Mouse (Mus musculus) neural tube, embryonic 11.5 days (tissue): ENCODE results near the gene Ncoa5. TPM values are rescaled to one million over a fixed set of nuclear protein-coding genes. Genes with fewer than 3 reads are reported as not detected.

Experiments
- ATAC-seq: fragments of 200-750 bp; cut with Nextera tagmentation; 2 replicates; pipeline ENCODE4 v1.8.0; 2017; ENCODE audit warnings: moderate number of reproducible peaks, mild to moderate bottlenecking, moderate TSS enrichment, moderate library complexity; ENCODE audit not compliant: insufficient read depth, low FRiP score, low TSS enrichment
- DNase-seq: peaks from one replicate; pipeline ENCODE4 v3.0.0-alpha.2; 2015; ENCODE audit warnings: low spot score
- H3K27ac ChIP-seq: fragments of 300-500 bp; sonication (generic); 2 replicates; pipeline ENCODE4 v1.5.1; 2014; ENCODE audit warnings: low read depth, mild to moderate bottlenecking, low read length
- H3K27me3 ChIP-seq: fragments of 300-500 bp; sonication (generic); 2 replicates; pipeline ENCODE4 v1.6.1; 2014; ENCODE audit warnings: mild to moderate bottlenecking, low read length, mixed read lengths; ENCODE audit not compliant: control insufficient read depth, insufficient read depth
- H3K36me3 ChIP-seq: fragments of 300-500 bp; sonication (generic); 2 replicates; pipeline ENCODE4 v1.6.1; 2014; ENCODE audit warnings: mild to moderate bottlenecking, low read length, moderate library complexity, mixed read lengths; ENCODE audit not compliant: control insufficient read depth, insufficient read depth
- H3K4me1 ChIP-seq: fragments of 300-500 bp; sonication (generic); 2 replicates; pipeline ENCODE4 v1.6.1; 2014; ENCODE audit warnings: low read length, mixed read lengths; ENCODE audit not compliant: control insufficient read depth, insufficient read depth
- H3K4me2 ChIP-seq: fragments of 300-500 bp; sonication (generic); 2 replicates; pipeline ENCODE4 v1.6.1; 2014; ENCODE audit warnings: low read depth, mild to moderate bottlenecking, moderate library complexity
- H3K4me3 ChIP-seq: fragments of 300-500 bp; sonication (generic); 2 replicates; pipeline ENCODE4 v1.5.1; 2014; ENCODE audit warnings: low read depth, low read length
- H3K9ac ChIP-seq: fragments of 300-500 bp; sonication (generic); 2 replicates; pipeline ENCODE4 v1.6.1; 2014; ENCODE audit warnings: mild to moderate bottlenecking, low read length
- H3K9me3 ChIP-seq: fragments of 300-500 bp; sonication (generic); 2 replicates; pipeline ENCODE4 v1.6.1; 2016; ENCODE audit warnings: low read length; ENCODE audit not compliant: control insufficient read depth
- WGBS: fragments of 180-500 bp; shearing (Covaris S2); extraction: QIAGEN DNeasy Blood & Tissue Kit; methylation state at CpG from one replicate; pipeline ENCODE4 v1.1.7; 2014; 5-methylcytosine and 5-hydroxymethylcytosine counted together
- polyA plus RNA-seq: library from polyadenylated mRNA; unstranded; fragments of >200 nt; fragmentation: Nextera tagmentation; extraction: Ambion mirVana; gene quantifications from 2 replicates; pipeline ENCODE4 v1.2.1, GENCODE M21; 2014

Ncoa5 gene
- polyA plus RNA-seq, 1 experiment from 2014 or later, result 89.4 TPM

DNA sequence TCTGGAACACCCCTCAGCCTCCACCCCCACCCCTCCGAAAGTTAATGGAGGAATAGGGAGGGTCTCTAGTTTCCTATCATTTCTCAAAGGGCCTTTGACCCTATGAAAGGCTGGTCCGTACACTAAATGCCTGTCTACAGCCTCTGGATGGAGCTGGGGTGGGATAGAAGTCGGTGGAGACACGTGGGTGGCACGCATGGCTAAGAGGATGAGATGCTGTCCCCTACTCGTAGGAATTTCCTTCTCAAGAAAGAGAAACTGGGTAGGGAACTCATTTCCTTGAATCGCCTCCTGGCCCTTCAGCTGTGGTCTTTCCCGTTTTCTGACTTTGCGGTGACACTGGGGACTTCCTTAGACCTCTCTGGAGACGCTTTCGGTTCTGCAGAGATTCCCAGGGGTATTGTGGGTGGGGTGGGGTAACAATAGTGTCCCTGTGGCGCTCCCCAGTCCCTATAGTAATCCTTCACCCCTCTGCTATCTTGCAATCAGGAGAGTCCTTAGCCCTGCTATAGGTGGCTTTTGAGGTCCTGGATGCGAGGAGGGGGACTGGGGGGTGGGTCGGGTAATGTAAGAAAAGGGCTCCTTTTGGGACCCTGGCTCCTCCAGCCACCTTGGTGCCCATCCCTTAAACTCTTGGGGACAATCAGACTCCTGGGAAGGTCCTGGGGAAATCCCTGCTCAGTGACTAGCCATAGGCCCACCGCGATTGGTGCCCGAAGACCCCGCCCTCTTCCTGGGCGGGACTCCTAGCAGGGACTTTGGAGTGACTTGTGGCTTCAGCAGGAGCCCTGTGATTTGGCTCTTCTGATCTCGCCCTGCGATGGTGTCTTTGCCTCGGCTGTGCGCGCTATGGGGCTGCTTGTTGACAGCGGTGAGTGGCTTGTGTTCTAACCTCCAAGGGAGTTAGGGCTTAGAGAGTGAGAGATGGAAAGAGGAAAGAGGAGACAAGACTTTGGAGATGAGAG, 20.5 kb upstream of the Ncoa5 start, which contains the start of gene Cd40:
Gene Cd40 (plus strand): TSS at position 740 of the 965 bp plus-strand sequence.
- peak within 1 kb of the TSS; percentile 17 for H3K4me3 ChIP-seq
- H3K4me1 ChIP-seq, result no peaks in the 10 kb centered on the region; the same call in 1 of the 2 replicates
- ATAC-seq (no peak; the same call in 1 of the 2 replicates), DNase-seq (peak; percentile 69)
- WGBS, result 19% methylated on average over 25 of the region's 25 CpGs
- H3K27ac ChIP-seq, result no peak within 1 kb of the TSS
- peaks cover 3% of the 10 kb centered on the region; the same call in 1 of the 2 replicates for H3K27me3 ChIP-seq
- peak within 1 kb of the TSS; percentile 26; the same call in 1 of the 2 replicates for H3K9ac ChIP-seq
- H3K4me2 ChIP-seq, result peak within 1 kb of the TSS; percentile 41
- H3K9me3 ChIP-seq, result no peaks in the 10 kb centered on the region
- no peaks in the 10 kb centered on the region for H3K36me3 ChIP-seq

- ATAC-seq (no peak), DNase-seq (no peak)
- no peaks in the 10 kb centered on the region; the same call in 1 of the 2 replicates for H3K4me1 ChIP-seq
- H3K4me2 ChIP-seq, result no peak overlapping the region
- H3K27ac ChIP-seq, result no peak overlapping the region
- 67% methylated on average over 11 of the region's 11 CpGs for WGBS
- no peaks in the 10 kb centered on the region for H3K9me3 ChIP-seq
- H3K36me3 ChIP-seq, result no peaks in the 10 kb centered on the region
- H3K27me3 ChIP-seq, result peaks cover 3% of the 10 kb centered on the region; the same call in 1 of the 2 replicates
- H3K4me3 ChIP-seq, result no peak overlapping the region
- H3K9ac ChIP-seq, result no peak overlapping the region
These were observed 16.9 kb upstream of the Ncoa5 start for GRCm38 (mm10) chr2:165051566-165051965.

GRCm38 (mm10) chr2:165050826-165051548, 16.3 kb upstream of the Ncoa5 start:
- Histone ChIP-seq H3K27ac (no peak overlapping the region), H3K4me1 (no peaks in the 10 kb centered on the region; the same call in 1 of the 2 replicates), H3K4me3 (no peak overlapping the region), H3K27me3 (peaks cover 2% of the 10 kb centered on the region; the same call in 1 of the 2 replicates), H3K36me3 (no peaks in the 10 kb centered on the region), H3K9ac (no peak overlapping the region), H3K4me2 (no peak overlapping the region), H3K9me3 (no peaks in the 10 kb centered on the region)
- DNase-seq (no peak), ATAC-seq (no peak)
- WGBS, result 84% methylated on average over 18 of the region's 18 CpGs

GRCm38 (mm10) chr2:165049044-165049443, 14.4 kb upstream of the Ncoa5 start:
- Histone ChIP-seq H3K4me3 (no peak overlapping the region), H3K9ac (no peak overlapping the region), H3K9me3 (no peaks in the 10 kb centered on the region), H3K4me1 (no peaks in the 10 kb centered on the region), H3K27ac (no peak overlapping the region), H3K27me3 (no peaks in the 10 kb centered on the region), H3K4me2 (no peak overlapping the region), H3K36me3 (no peaks in the 10 kb centered on the region)
- 55% methylated on average over 5 of the region's 5 CpGs for WGBS
- ATAC-seq (no peak), DNase-seq (no peak)

DNA sequence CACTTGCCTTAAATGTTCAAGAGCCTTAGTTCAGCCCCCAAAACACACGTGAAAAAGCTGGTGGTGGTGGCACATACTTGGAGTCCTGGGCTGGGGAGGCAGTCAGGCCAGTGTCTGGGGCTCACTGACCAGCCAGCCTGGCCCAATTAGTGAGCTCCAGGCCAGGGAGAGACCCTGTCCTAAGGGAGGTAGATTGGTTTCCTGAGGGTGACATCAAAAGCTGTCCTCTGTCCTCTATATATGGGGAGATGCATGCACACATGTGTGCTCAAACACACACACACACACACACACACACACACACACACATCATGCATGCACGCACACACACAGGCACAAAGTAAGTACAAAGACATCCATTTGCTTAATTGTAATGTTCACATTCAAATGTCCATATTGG, 9.1 kb upstream of the Ncoa5 start:
- ATAC-seq (no peak), DNase-seq (no peak)
- no peak overlapping the region for H3K9ac ChIP-seq
- no peaks in the 10 kb centered on the region for H3K27me3 ChIP-seq
- no peaks in the 10 kb centered on the region for H3K9me3 ChIP-seq
- peak overlapping the region; percentile 1; the same call in 1 of the 2 replicates for H3K27ac ChIP-seq
- H3K4me1 ChIP-seq, result 0 out of 2 replicates have a peak, but pooled peaks cover 4% of the 10 kb centered on the region
- 53% methylated on average over 2 of the region's 2 CpGs for WGBS
- H3K4me3 ChIP-seq, result no peak overlapping the region
- H3K36me3 ChIP-seq, result no peaks in the 10 kb centered on the region
- H3K4me2 ChIP-seq, result no peak overlapping the region

DNA sequence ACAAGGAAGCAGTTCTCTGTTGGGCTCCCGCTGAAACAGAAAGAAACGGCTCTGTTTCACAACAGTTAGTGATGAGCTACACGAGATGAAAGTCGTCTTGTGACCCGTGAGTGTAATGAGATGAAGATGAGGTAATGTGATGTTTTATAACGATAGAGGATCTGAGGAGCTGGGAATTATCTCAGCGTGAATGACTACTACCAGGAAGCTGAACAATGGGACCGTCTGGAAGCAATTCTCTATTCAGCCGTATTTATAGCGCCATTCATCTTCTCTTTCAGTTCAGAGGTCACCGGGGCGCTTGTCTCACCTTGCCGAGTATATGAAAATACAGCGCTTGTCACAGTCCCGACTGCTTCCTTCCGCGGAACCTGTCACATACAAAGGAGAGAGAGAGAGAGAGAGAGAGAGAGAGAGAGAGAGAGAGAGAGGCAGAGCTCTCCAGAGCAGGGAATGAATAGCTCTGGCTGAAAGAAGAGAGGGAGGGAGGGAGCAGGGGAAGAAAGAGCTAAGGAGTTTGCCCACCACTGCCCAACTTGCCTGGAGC, 8.5 kb upstream of the Ncoa5 start:
- H3K4me2 ChIP-seq, result peak overlapping the region; percentile 28
- H3K4me1 ChIP-seq, result 0 out of 2 replicates have a peak, but pooled peaks cover 4% of the 10 kb centered on the region
- H3K27ac ChIP-seq, result peak overlapping the region; percentile 1
- H3K27me3 ChIP-seq, result no peaks in the 10 kb centered on the region
- H3K9ac ChIP-seq, result peak overlapping the region; percentile 3; the same call in 1 of the 2 replicates
- 6% methylated on average over 17 of the region's 17 CpGs for WGBS
- DNase-seq (peak; percentile 66), ATAC-seq (peak; percentile 73)
- no peak overlapping the region for H3K4me3 ChIP-seq
- H3K9me3 ChIP-seq, result no peaks in the 10 kb centered on the region
- no peaks in the 10 kb centered on the region for H3K36me3 ChIP-seq

GRCm38 (mm10) chr2:165042126-165042525, 7.5 kb upstream of the Ncoa5 start:
- Histone ChIP-seq H3K4me2 (no peak overlapping the region), H3K36me3 (no peaks in the 10 kb centered on the region), H3K27me3 (no peaks in the 10 kb centered on the region), H3K9me3 (no peaks in the 10 kb centered on the region), H3K9ac (no peak overlapping the region), H3K4me3 (no peak overlapping the region), H3K4me1 (0 out of 2 replicates have a peak, but pooled peaks cover 4% of the 10 kb centered on the region), H3K27ac (no peak overlapping the region)
- no peak for DNase-seq
- WGBS, result 76% methylated on average over 5 of the region's 5 CpGs
- ATAC-seq, result no peak

DNA sequence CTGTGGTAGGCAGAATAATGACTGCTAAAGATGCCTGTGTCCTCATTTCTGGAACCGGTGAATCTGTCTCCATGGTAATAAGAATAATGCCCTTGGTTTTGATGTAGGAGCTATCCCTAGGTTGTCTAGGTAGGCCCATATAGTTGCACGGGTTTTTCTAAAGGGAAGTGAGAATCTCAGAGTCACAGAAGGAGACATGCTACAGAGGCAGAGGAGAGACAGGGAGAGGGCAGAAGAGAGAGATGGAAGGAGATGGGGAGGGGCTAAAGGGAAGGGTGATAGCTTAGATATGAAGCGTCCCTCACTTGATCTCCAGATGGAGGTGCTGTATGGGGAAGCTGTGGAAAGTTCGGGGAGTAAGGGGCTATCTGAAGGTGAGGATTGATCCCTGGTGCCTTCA, 2.7 kb upstream of the Ncoa5 start:
- Histone ChIP-seq H3K27me3 (no peaks in the 10 kb centered on the region), H3K27ac (no peak overlapping the region), H3K9me3 (no peaks in the 10 kb centered on the region), H3K9ac (no peak overlapping the region), H3K36me3 (no peaks in the 10 kb centered on the region), H3K4me3 (no peak overlapping the region), H3K4me2 (no peak overlapping the region), H3K4me1 (peaks cover 12% of the 10 kb centered on the region)
- no peak for DNase-seq
- 67% methylated on average over 4 of the region's 4 CpGs for WGBS
- ATAC-seq, result no peak
